Mouse (Mus musculus): ENCODE results near the gene Tm2d1. TPM values are rescaled to one million over a fixed set of nuclear protein-coding genes. Genes with fewer than 3 reads are reported as not detected.

Tm2d1 gene
- 53.4 TPM for polyA plus RNA-seq (2014; fragmentation: Illumina TruSeq; extraction: RNeasy Lipid Tissue Mini Kit (QIAGEN cat#74804); ENCODE audit: insufficient read depth, low read depth, low replicate concordance)

DNA sequence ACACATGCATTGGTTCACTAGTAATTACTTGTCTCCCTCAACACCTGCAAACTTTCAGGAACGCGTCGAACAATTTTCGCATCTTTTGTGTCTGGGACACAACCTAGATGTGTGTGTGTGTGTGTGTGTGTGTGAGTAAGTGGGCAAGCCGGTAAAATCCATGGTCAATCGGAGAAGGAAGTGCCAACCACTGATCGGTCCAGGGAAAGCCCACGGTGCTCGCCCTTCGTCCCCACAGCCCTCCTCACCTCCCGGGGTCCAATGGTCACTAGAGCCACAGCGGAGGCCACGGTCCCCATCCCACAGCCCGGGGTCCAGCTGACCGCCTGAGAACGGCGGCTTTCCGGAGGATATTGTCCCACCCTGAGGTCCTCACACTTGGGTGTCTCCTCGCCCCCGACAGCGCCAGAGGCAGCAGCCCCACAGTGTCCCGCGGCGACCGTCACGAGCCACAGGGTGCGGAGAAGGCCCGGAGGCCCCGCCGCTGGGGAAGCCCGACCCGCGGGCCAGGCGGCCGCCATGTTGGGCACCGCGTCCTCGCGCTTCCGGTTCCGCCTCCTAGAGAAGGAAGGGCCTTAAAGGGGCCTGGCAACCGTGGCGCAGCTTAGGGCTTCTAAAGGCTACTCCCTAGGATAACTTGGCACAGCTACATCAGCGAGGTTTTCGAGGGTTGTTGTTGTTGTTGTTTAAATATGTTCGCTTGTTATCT, at the start of gene Tm2d1:
Gene Tm2d1, minus strand, starts transcription at position 591 of the 709 bp plus-strand sequence.

DNA sequence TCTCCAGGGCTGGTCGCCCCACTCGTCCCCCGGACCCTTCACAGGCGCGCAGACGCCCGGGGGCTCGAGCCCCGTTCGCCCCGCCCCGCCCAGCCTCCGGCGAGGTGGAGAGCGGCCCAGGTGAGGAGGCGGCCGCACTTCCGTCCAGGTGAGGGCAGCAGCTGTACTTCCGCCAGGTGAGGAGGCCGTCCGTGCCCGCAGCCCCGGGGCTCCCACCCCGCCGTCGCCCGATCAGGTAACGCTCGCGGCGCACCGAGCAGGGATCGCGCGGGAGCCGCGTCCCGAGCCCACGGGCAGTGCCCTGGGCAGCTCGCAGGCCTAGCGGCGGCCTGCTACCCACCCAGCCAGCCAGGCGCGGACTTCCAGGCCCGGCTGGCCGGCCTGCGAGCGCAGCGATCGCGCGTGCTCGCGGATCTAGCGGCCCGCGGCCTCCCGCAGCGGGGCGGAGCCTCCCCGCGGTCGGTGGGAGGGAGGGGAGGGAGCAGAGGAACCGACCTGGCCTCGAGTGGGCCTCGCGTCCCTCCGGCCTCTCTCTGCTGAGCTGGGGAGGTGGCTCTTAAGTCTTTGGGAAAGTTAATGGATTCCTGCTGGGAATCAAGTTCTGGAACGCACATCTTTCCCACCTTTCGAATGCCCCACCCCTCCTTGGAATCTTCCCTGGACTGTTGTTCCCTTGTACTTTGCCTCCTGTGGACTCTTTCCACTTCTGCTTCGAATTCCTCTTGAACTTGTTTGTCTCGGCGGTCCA, 12.8 kb upstream of the Tm2d1 start, which contains the start of gene Patj:
Gene Patj, plus strand, starts transcription at position 96 of the 748 bp plus-strand sequence.

Other genes with a start within 250 kb of the Tm2d1 start
- gene Patj, start 12.5 kb upstream of the Tm2d1 start, polyA plus RNA-seq (2014; fragmentation: Illumina TruSeq; extraction: RNeasy Lipid Tissue Mini Kit (QIAGEN cat#74804); ENCODE audit: insufficient read depth, low read depth, low replicate concordance) = 15.8 TPM

All from lung, adult 10 weeks (tissue).